Mouse (Mus musculus) urinary bladder, postnatal 10 days (tissue): Measurements from ENCODE around the gene Lad1.

Experiments used
- DNase-seq: peaks from one replicate; pipeline ENCODE4 v3.0.0; 2022; ENCODE audit warnings: low spot score

Lad1 gene

GRCm38 (mm10) chr1:135877248-135877647 lies 58.9 kb downstream of the Lad1 start:
- no peak for DNase-seq

GRCm38 (mm10) chr1:135882385-135883109 lies 64.1 kb downstream of the Lad1 start:
- no peak for DNase-seq
